Mouse (Mus musculus): ENCODE measurements around the gene Tmem60. TPM values are rescaled to one million over a fixed set of nuclear protein-coding genes. Genes with fewer than 3 reads are reported as not detected.
A peak's percentile ranks its signal among the peaks of the same experiment; 100 is the strongest.

Gene Tmem60
- total and polyA plus RNA-seq, 3 experiments, result 23.5 to 37.4 TPM; not detected in 1

GRCm38 (mm10) chr5:20884036-20884620 is 2.1 kb downstream of the Tmem60 start:
- no peaks in the 10 kb centered on the region for H3K9me3 ChIP-seq (replicated peaks; ENCODE audit: insufficient read depth, low read length)
- H3K27me3 ChIP-seq (ENCODE audit: control insufficient read depth in 1 of 2, insufficient read depth in 2 of 2, low read length in 2 of 2), result no peaks in the 10 kb centered on the region
- no peak for TF ChIP-seq NELFE (IDR thresholded peaks at IDR 0.05; ENCODE audit: low read depth, low read length)
- TF ChIP-seq POLR2AphosphoS5 (IDR thresholded peaks at IDR 0.05; ENCODE audit: borderline replicate concordance, low read depth, low read length), result no peak
- TF ChIP-seq SMC3 (IDR thresholded peaks at IDR 0.05; ENCODE audit: low read depth, low read length), result no peak
- no peak for TF ChIP-seq TBP (IDR thresholded peaks at IDR 0.05; ENCODE audit: low read depth, low read length)
- no peak for TF ChIP-seq ELF1 (IDR thresholded peaks at IDR 0.05; ENCODE audit: low read depth, low read length)
- TF ChIP-seq ETS1 (IDR thresholded peaks at IDR 0.05; ENCODE audit: low read depth, low read length), result no peak
- TF ChIP-seq E2F4 (IDR thresholded peaks at IDR 0.05; ENCODE audit: borderline replicate concordance, low read depth, low read length), result no peak
- TF ChIP-seq GABPA (IDR thresholded peaks at IDR 0.05; ENCODE audit: low read depth, low read length), result no peak
- TF ChIP-seq CHD2 (IDR thresholded peaks at IDR 0.05; ENCODE audit: low read length), result no peak
- no peak for TF ChIP-seq TAL1 (IDR thresholded peaks at IDR 0.05; ENCODE audit: low read length)
- TF ChIP-seq NRF1 (IDR thresholded peaks at IDR 0.05; ENCODE audit: insufficient read depth, low read depth, low read length, poor library complexity, severe bottlenecking), result no peak
- no peak overlapping the region for H3K27ac ChIP-seq (ENCODE audit: control insufficient read depth, low read depth, low read length)
- H3K9ac ChIP-seq (ENCODE audit: control insufficient read depth, low read depth, low read length, poor library complexity, severe bottlenecking), result peak overlapping the region; percentile 19; the same call in 1 of the 2 replicates
- peaks cover 47% of the 10 kb centered on the region for H3K79me2 ChIP-seq (ENCODE audit: control insufficient read depth, insufficient read depth, low read length, poor library complexity)
- H3K36me3 ChIP-seq (ENCODE audit: control insufficient read depth in 1 of 2, insufficient read depth in 2 of 2, low read length in 2 of 2), result peaks cover 2 to 31% of the 10 kb centered on the region in 2 experiments
- H3K4me1 ChIP-seq (ENCODE audit: control insufficient read depth in 1 of 2, insufficient read depth in 2 of 2, low read length in 2 of 2), result peaks cover 18 to 19% of the 10 kb centered on the region in 2 experiments
- H3K4me3 ChIP-seq (ENCODE audit: control insufficient read depth in 1 of 2, insufficient read depth in 1 of 2, low read depth in 2 of 2, low read length in 2 of 2), result peak overlapping the region; percentile 10 to 90
- no peak for DNase-seq (ENCODE audit: low read depth, low spot score)

GRCm38 (mm10) chr5:20897446-20898167 is 15.6 kb downstream of the Tmem60 start:
- Histone ChIP-seq H3K79me2 (ENCODE audit: control insufficient read depth, insufficient read depth, low read length, poor library complexity) (peaks cover 2% of the 10 kb centered on the region), H3K4me1 (ENCODE audit: control insufficient read depth in 1 of 2, insufficient read depth in 2 of 2, low read length in 2 of 2) (peaks cover 11 to 12% of the 10 kb centered on the region in 2 experiments), H3K9ac (ENCODE audit: control insufficient read depth, low read depth, low read length, poor library complexity, severe bottlenecking) (no peak overlapping the region), H3K36me3 (ENCODE audit: control insufficient read depth in 1 of 2, insufficient read depth in 2 of 2, low read length in 2 of 2) (peaks cover 15 to 25% of the 10 kb centered on the region in 2 experiments), H3K27me3 (ENCODE audit: control insufficient read depth in 1 of 2, insufficient read depth in 2 of 2, low read length in 2 of 2) (no peaks in the 10 kb centered on the region), H3K9me3 (replicated peaks; ENCODE audit: insufficient read depth, low read length) (no peaks in the 10 kb centered on the region), H3K4me3 (ENCODE audit: control insufficient read depth in 1 of 2, insufficient read depth in 1 of 2, low read depth in 2 of 2, low read length in 2 of 2) (no peak overlapping the region), H3K27ac (ENCODE audit: control insufficient read depth, low read depth, low read length) (peak overlapping the region; percentile 66)
- peak; percentile 99 for DNase-seq (ENCODE audit: low read depth, low spot score)
- TF ChIP-seq MAX (IDR thresholded peaks at IDR 0.05; ENCODE audit: low read length), result peak; percentile 91
- TF ChIP-seq POLR2AphosphoS2 (IDR thresholded peaks at IDR 0.05; ENCODE audit: low read length), result no peak
- peak; percentile 89 for TF ChIP-seq BHLHE40 (IDR thresholded peaks at IDR 0.05; ENCODE audit: borderline replicate concordance, low read depth, low read length)
- TF ChIP-seq NRF1 (IDR thresholded peaks at IDR 0.05; ENCODE audit: insufficient read depth, low read depth, low read length, poor library complexity, severe bottlenecking), result no peak
- peak in 1 of 2 experiments; percentile 34; a peak in 1 of 4 replicates for TF ChIP-seq POLR2A (IDR thresholded peaks at IDR 0.05; ENCODE audit: control insufficient read depth in 1 of 2, insufficient read depth in 1 of 2, low read depth in 1 of 2, low read length in 2 of 2, poor library complexity in 1 of 2)
- TF ChIP-seq GABPA (IDR thresholded peaks at IDR 0.05; ENCODE audit: low read depth, low read length), result no peak
- TF ChIP-seq SMC3 (IDR thresholded peaks at IDR 0.05; ENCODE audit: low read depth, low read length), result no peak; the same call in 1 of the 2 replicates
- no peak for TF ChIP-seq RAD21 (IDR thresholded peaks at IDR 0.05; ENCODE audit: low read depth, low read length)
- no peak for TF ChIP-seq ZC3H11A (IDR thresholded peaks at IDR 0.05; ENCODE audit: low read depth, low read length)
- peak; percentile 98 for TF ChIP-seq MEF2A (IDR thresholded peaks at IDR 0.05; ENCODE audit: extremely low read depth, insufficient replicate concordance, low read depth, low read length, poor library complexity, severe bottlenecking)
- TF ChIP-seq ZMIZ1 (IDR thresholded peaks at IDR 0.05; ENCODE audit: low read depth, low read length), result 0 out of 2 replicates have a peak, but pooled peaks have one; percentile 23
- TF ChIP-seq TCF12 (IDR thresholded peaks at IDR 0.05; ENCODE audit: low read depth, low read length), result peak; percentile 99
- TF ChIP-seq RCOR1 (IDR thresholded peaks at IDR 0.05; ENCODE audit: low read depth, low read length), result peak; percentile 98
- peak; percentile 97 for TF ChIP-seq MXI1 (IDR thresholded peaks at IDR 0.05; ENCODE audit: low read depth, low read length)
- TF ChIP-seq MAFK (IDR thresholded peaks at IDR 0.05; ENCODE audit: borderline replicate concordance, low read depth, low read length), result peak; percentile 98
- peak; percentile 100 for TF ChIP-seq TAL1 (IDR thresholded peaks at IDR 0.05; ENCODE audit: low read length)
- no peak; the same call in 1 of the 2 replicates for TF ChIP-seq E2F4 (IDR thresholded peaks at IDR 0.05; ENCODE audit: borderline replicate concordance, low read depth, low read length)
- TF ChIP-seq MAZ (IDR thresholded peaks at IDR 0.05; ENCODE audit: low read depth, low read length), result peak; percentile 91
- TF ChIP-seq HCFC1 (IDR thresholded peaks at IDR 0.05; ENCODE audit: low read depth, low read length), result peak; percentile 61; the same call in 1 of the 2 replicates
- TF ChIP-seq ETS1 (IDR thresholded peaks at IDR 0.05; ENCODE audit: low read depth, low read length), result peak; percentile 99
- no peak for TF ChIP-seq USF2 (IDR thresholded peaks at IDR 0.05; ENCODE audit: borderline replicate concordance in 1 of 2, insufficient read depth in 1 of 2, low read depth in 1 of 2, low read length in 2 of 2)
- no peak for TF ChIP-seq POLR2AphosphoS5 (IDR thresholded peaks at IDR 0.05; ENCODE audit: borderline replicate concordance, low read depth, low read length)
- TF ChIP-seq ZNF384 (IDR thresholded peaks at IDR 0.05; ENCODE audit: low read depth, low read length), result no peak
- no peak for TF ChIP-seq CHD2 (IDR thresholded peaks at IDR 0.05; ENCODE audit: low read length)

Data from MEL (cell line).